Mouse (Mus musculus) ES-Bruce4 (cell line): Measurements from ENCODE around the gene AC124502.3.

ENCODE experiments used
- CTCF ChIP-seq: IDR thresholded peaks from one replicate; pipeline ENCODE4 v1.8.1; 2011; ENCODE audit warnings: low read depth, low read length
- EP300 ChIP-seq: IDR thresholded peaks from 2 replicates; pipeline ENCODE4 v1.6.1; 2011; ENCODE audit warnings: low read depth, low read length; ENCODE audit not compliant: insufficient read depth
- POLR2A ChIP-seq: IDR thresholded peaks from one replicate; pipeline ENCODE4 v1.8.1; 2011; ENCODE audit warnings: low read length; ENCODE audit not compliant: insufficient read depth

DNA sequence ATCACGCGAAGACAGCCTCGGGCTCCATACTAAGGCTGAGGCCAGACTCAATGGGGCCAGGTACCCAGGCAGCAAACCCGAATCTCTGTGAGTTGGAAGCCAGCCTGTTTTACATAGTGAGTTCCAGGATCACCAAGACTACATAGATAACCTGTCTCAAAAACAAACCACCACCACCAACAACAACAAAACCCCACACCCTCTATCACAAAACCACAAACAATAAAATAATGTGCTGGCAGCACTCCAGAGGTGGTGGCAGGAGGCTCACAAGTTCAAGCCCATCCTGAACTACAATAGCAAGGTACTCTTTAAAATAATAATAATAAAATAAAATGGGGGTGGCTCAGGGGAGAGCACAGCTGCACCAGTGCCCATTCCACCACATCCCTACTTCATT is 2.1 kb upstream of the AC124502.3 start:
- no peak for TF ChIP-seq POLR2A
- TF ChIP-seq CTCF, result no peak
- TF ChIP-seq EP300, result no peak
